19 mouse cellular contexts compared by ENCODE assay signal in the genomic region with DNA sequence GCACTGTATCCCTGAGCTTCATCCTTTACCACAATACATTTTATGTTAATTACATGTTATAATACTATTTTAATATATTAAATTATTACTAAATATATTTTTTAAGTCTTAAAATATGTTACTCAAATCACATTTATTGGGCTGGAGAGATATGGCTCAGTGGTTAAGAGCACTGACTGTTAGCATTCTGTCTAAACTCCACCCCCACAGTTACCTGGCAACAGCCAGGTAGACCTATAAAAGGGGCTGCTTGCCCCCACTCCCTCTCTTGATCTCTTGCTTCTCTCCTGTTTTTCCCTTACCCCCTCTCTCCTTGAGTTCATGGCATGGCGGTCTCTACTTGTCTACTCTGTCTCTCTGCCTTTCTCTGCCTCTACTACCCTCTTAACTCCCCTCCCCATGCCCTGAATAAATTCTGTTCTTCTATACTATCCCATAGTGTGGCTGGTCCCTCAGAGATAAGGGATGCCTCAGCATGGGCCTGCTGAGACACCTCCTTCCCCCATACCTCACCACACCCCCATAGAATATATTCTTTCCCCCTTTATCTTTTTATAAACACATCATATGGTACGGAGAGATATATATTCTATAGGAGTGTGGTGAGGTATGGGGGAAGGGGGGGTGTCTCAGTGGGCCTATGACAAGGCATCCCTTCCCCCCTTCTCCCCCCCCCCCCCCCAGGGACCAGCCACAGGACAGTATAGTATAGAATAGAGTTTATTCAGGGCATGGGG. TPM values are rescaled to one million over a fixed set of nuclear protein-coding genes. Genes with fewer than 3 reads are reported as not detected.
DNase-seq lines count a peak whose midpoint lies in the region; ATAC-seq and TF ChIP-seq lines count a peak whose summit lies in the region.
"Had no signal": no experiment of that assay in that cellular context is flagged by ENCODE, and none has a peak within 500 bp of the region (broad histone marks: within the 10 kb centered on the region; RNA-seq: fewer than 3 reads in every experiment).

No protein-coding gene starts in this region.

- H3K27ac ChIP-seq in kidney, postnatal 0 days = no peak overlapping the region
- peak overlapping the region; percentile 55 for H3K27ac ChIP-seq in liver, embryonic 11.5 days (ENCODE audit: low read depth, low read length)
- H3K27ac ChIP-seq: hindbrain, embryonic 14.5 days; neural tube, embryonic 12.5 days had no signal

- 0 out of 2 replicates have a peak, but pooled peaks have one; percentile 17 for ATAC-seq in kidney, postnatal 0 days (replicated peaks; ENCODE audit: low FRiP score, low read depth)
- ATAC-seq in liver, embryonic 11.5 days (replicated peaks; ENCODE audit: low FRiP score) = peak; percentile 98
- ATAC-seq in megakaryocyte-erythroid progenitor cell, adult 5-6 weeks (replicated peaks; ENCODE audit: low FRiP score, low TSS enrichment, poor library complexity, severe bottlenecking) = peak; percentile 92

- no peak overlapping the region for H3K4me3 ChIP-seq in kidney, postnatal 0 days (replicated peaks; ENCODE audit: low read depth, low read length)
- no peak overlapping the region for H3K4me3 ChIP-seq in liver, embryonic 11.5 days (ENCODE audit: low read depth, low read length)
- H3K4me3 ChIP-seq: neural tube, embryonic 12.5 days had no signal

- no peak for TF ChIP-seq CTCF in kidney, postnatal 0 days (IDR thresholded peaks at IDR 0.05; ENCODE audit: low read depth)

- WGBS in kidney, postnatal 0 days = 100% methylated on average over 2 of the region's 2 CpGs
- WGBS in liver, embryonic 11.5 days = 56% methylated on average over 2 of the region's 2 CpGs

- no peak overlapping the region for H3K4me2 ChIP-seq in kidney, postnatal 0 days (ENCODE audit: low read length)
- H3K4me2 ChIP-seq in liver, embryonic 11.5 days = peak overlapping the region; percentile 31; the same call in 1 of the 2 replicates
- H3K4me2 ChIP-seq: hindbrain, embryonic 14.5 days; midbrain, embryonic 11.5 days; neural tube, embryonic 12.5 days had no signal

- no peaks in the 10 kb centered on the region for H3K27me3 ChIP-seq in kidney, postnatal 0 days (ENCODE audit: insufficient read depth, low read length)
- H3K27me3 ChIP-seq in liver, embryonic 11.5 days (replicated peaks; ENCODE audit: control insufficient read depth, insufficient read depth, low read length) = no peaks in the 10 kb centered on the region
- H3K27me3 ChIP-seq: neural tube, embryonic 12.5 days had no signal

- H3K9me3 ChIP-seq in kidney, postnatal 0 days (replicated peaks; ENCODE audit: low read length) = no peaks in the 10 kb centered on the region
- no peaks in the 10 kb centered on the region for H3K9me3 ChIP-seq in liver, embryonic 11.5 days (ENCODE audit: control insufficient read depth, low read length)
- H3K9me3 ChIP-seq: neural tube, embryonic 12.5 days had no signal

- peaks cover 38% of the 10 kb centered on the region; the same call in 1 of the 2 replicates for H3K36me3 ChIP-seq in kidney, postnatal 0 days (ENCODE audit: insufficient read depth, low read length)
- peaks cover 28% of the 10 kb centered on the region for H3K36me3 ChIP-seq in liver, embryonic 11.5 days (ENCODE audit: control insufficient read depth, insufficient read depth, low read length)

- no peak overlapping the region for H3K9ac ChIP-seq in kidney, postnatal 0 days (ENCODE audit: low read depth, low read length)
- H3K9ac ChIP-seq in liver, embryonic 11.5 days (ENCODE audit: low read depth, low read length) = no peak overlapping the region
- H3K9ac ChIP-seq: hindbrain, embryonic 14.5 days; neural tube, embryonic 12.5 days had no signal

- no peak for DNase-seq in kidney, postnatal 0 days (ENCODE audit: low spot score)
- no peak for DNase-seq in kidney, adult 9 months
- DNase-seq in c-Kit-positive CD71-positive TER-119-negative erythroid progenitor cells, embryonic 14.5 days (ENCODE audit: low read depth) = peak; percentile 67
- DNase-seq in liver, embryonic 11.5 days (ENCODE audit: low spot score) = no peak
- DNase-seq in urinary bladder, postnatal 10 days (ENCODE audit: low spot score) = no peak
- no peak for DNase-seq in thymus, postnatal 14 days
- DNase-seq: B cell, adult 2 months; cerebellum, postnatal 25 days; gastrocnemius, postnatal 14 days; heart, postnatal 10 days; kidney, adult 8-10 months; layer of hippocampus, postnatal 36 days; lung, adult 18-20 months; lung, postnatal 36 days; right cerebral cortex, postnatal 14 days had no signal

- no peaks in the 10 kb centered on the region for H3K4me1 ChIP-seq in kidney, postnatal 0 days (replicated peaks; ENCODE audit: insufficient read depth, low read length)
- H3K4me1 ChIP-seq in liver, embryonic 11.5 days (replicated peaks; ENCODE audit: control insufficient read depth, insufficient read depth, low read length) = peaks cover 2% of the 10 kb centered on the region; the same call in 1 of the 2 replicates
- H3K4me1 ChIP-seq: neural tube, embryonic 12.5 days had no signal

RNA-seq across cellular contexts. Expression of a gene that starts 45.6 kb away (rescaled TPM):
- polyA plus RNA-seq in kidney, postnatal 0 days (2015; fragmentation: Nextera tagmentation; extraction: Ambion mirVana) = 16.5 and 17.6 TPM in 2 replicates
- polyA plus RNA-seq in liver, embryonic 11.5 days (2014; fragmentation: Nextera tagmentation; extraction: Ambion mirVana) = 12.3 and 12.8 TPM in 2 replicates
- 4.8 and 14.9 TPM in 2 replicates for total RNA-seq in megakaryocyte-erythroid progenitor cell, adult 5-6 weeks (2014; fragmentation: Nextera tagmentation)
- total RNA-seq in megakaryocyte-erythroid progenitor cell, adult 5-6 weeks (2017) = 5.0 and 13.8 TPM in 2 replicates

RNA-seq across cellular contexts. Expression of a gene that starts 57.4 kb away (rescaled TPM):
- 6.2 and 8.9 TPM in 2 replicates for polyA plus RNA-seq in kidney, postnatal 0 days (2015; fragmentation: Nextera tagmentation; extraction: Ambion mirVana)
- polyA plus RNA-seq in liver, embryonic 11.5 days (2014; fragmentation: Nextera tagmentation; extraction: Ambion mirVana) = 5.2 and 8.4 TPM in 2 replicates
- 10.2 and 13.1 TPM in 2 replicates for total RNA-seq in megakaryocyte-erythroid progenitor cell, adult 5-6 weeks (2014; fragmentation: Nextera tagmentation)
- 3.3 and 4.2 TPM in 2 replicates for total RNA-seq in megakaryocyte-erythroid progenitor cell, adult 5-6 weeks (2017)

Comparison
In these comparisons a context has a peak if more than half of its experiments do, and no peak if none do; other contexts are left out.
1. ATAC-seq: peak in every context shown above with its lines; median percentile 98 in liver, embryonic 11.5 days; 92 in megakaryocyte-erythroid progenitor cell, adult 5-6 weeks; 17 in kidney, postnatal 0 days.